Mouse (Mus musculus) lung, adult 2 months (tissue): ENCODE data around the gene Wdr95.

Source experiments
- CTCF ChIP-seq: fragments of 200-500 bp; IDR thresholded peaks from 2 replicates; pipeline ENCODE4 v1.5.1; 2011; ENCODE audit warnings: mild to moderate bottlenecking, low read length, control low read depth; ENCODE audit not compliant: insufficient read depth
- POLR2A ChIP-seq: fragments of 200-500 bp; IDR thresholded peaks from 2 replicates; pipeline ENCODE4 v1.6.1; 2011; ENCODE audit warnings: low read depth, mild to moderate bottlenecking, control low read depth, low read length, borderline replicate concordance; ENCODE audit errors: extremely low read depth

- TF ChIP-seq CTCF (no peak), POLR2A (no peak)
Observed at GRCm38 (mm10) chr5:149625547-149625946, 97.1 kb downstream of the Wdr95 start.
